Mouse (Mus musculus): ENCODE data around the gene Pold1.

Pold1 gene

GRCm38 (mm10) chr7:44553196-44553764, 4.6 kb upstream of the Pold1 start:
- in situ Hi-C loops (cut with MboI; ENCODE audit: low pct_unique_long_range_greater_than_20kb in 1 of 2, low sequenced_read_pairs in 2 of 2, unreplicated experiment in 1 of 2) = loop anchor here in 1 of 2 experiments (10.0 kb wide), 1 partner anchor 302 kb away; the partner anchor contains the start of gene Pnkp

- in situ Hi-C loops (cut with MboI; ENCODE audit: low pct_unique_long_range_greater_than_20kb in 1 of 2, low sequenced_read_pairs in 2 of 2, unreplicated experiment in 1 of 2) = loop anchor here in 1 of 2 experiments (10.0 kb wide), 1 partner anchor 302 kb away; the partner anchor contains the start of gene Pnkp
These were observed 3.7 kb upstream of the Pold1 start for GRCm38 (mm10) chr7:44552141-44552908.

GRCm38 (mm10) chr7:44551731-44552130, 3.1 kb upstream of the Pold1 start:
- in situ Hi-C loops (cut with MboI; ENCODE audit: low pct_unique_long_range_greater_than_20kb in 1 of 2, low sequenced_read_pairs in 2 of 2, unreplicated experiment in 1 of 2) = loop anchor here in 1 of 2 experiments (10.0 kb wide), 1 partner anchor 303 kb away; the partner anchor contains the start of gene Pnkp

DNA sequence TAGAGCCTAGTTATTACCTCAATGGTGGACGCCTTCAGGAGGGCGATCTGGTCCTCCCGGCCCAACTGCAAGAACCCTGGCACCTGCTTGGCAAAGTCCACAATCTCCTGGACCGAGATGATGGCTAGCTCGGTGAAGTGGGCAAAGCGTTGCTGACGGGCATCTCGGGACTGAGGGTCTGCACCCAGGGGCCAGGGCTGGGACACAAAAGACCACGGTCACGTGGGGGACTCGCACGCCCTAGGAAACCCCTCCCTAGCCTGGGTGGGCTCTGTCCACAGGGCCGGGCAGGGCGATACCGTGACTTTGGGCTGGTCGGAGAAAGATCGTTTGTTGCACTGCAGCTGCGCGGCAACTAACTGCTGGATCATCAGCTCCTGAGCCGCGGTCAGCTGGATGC, 2.7 kb upstream of the Pold1 start:
- in situ Hi-C loops (cut with MboI; ENCODE audit: low pct_unique_long_range_greater_than_20kb in 1 of 2, low sequenced_read_pairs in 2 of 2, unreplicated experiment in 1 of 2) = loop anchor here in 1 of 2 experiments (10.0 kb wide), 1 partner anchor 304 kb away; the partner anchor contains the start of gene Pnkp

DNA sequence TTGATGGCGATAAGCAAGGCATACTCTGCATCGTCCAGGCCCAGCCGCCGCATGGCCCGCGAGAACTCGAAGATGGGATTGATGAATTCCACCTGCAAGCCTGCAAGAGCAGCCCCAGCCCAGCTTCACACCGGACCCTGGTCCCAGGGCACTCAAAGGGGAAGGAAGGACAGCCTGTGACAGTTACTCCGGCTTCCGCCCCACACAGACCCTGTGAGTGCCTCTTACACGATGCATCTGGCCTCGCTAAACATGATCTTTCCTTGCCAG, 1.7 kb upstream of the Pold1 start:
- in situ Hi-C loops (cut with MboI; ENCODE audit: low pct_unique_long_range_greater_than_20kb in 1 of 2, low sequenced_read_pairs in 2 of 2, unreplicated experiment in 1 of 2) = loop anchor here in 1 of 2 experiments (10.0 kb wide), 1 partner anchor 304 kb away; the partner anchor contains the start of gene Pnkp

GRCm38 (mm10) chr7:44549621-44550408, 1.2 kb upstream of the Pold1 start:
- in situ Hi-C loops (cut with MboI; ENCODE audit: low pct_unique_long_range_greater_than_20kb in 1 of 2, low sequenced_read_pairs in 2 of 2, unreplicated experiment in 1 of 2) = loop anchor here in 1 of 2 experiments (10.0 kb wide), 1 partner anchor 305 kb away; the partner anchor contains the start of gene Pnkp

GRCm38 (mm10) chr7:44547725-44548124, 924 bp downstream of the Pold1 start:
- in situ Hi-C loops (cut with MboI; ENCODE audit: low pct_unique_long_range_greater_than_20kb in 1 of 2, low sequenced_read_pairs in 2 of 2, unreplicated experiment in 1 of 2) = no loop called here

GRCm38 (mm10) chr7:44547041-44547440, 1.6 kb downstream of the Pold1 start:
- in situ Hi-C loops (cut with MboI; ENCODE audit: low pct_unique_long_range_greater_than_20kb in 1 of 2, low sequenced_read_pairs in 2 of 2, unreplicated experiment in 1 of 2) = no loop called here

DNA sequence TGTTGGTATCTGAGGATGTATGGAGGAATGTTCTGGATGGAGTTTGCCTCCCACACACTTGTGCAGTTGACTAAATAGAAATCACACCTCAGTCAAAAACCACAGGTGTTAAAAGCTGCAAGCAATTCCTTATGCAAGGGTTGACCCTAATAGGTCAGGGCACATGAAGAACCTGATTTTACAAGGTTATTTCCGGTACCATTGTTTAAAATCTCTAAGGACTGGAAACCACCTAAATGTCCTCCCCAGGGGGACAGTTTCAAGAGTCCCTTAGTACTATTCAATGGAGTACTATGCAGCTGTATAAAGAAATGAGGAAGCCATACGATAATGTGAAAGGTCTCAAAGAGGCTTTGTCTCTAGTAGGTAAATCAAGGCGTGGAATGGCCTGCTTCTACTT, 2.4 kb downstream of the Pold1 start:
- in situ Hi-C loops (cut with MboI; ENCODE audit: low pct_unique_long_range_greater_than_20kb in 1 of 2, low sequenced_read_pairs in 2 of 2, unreplicated experiment in 1 of 2) = no loop called here

DNA sequence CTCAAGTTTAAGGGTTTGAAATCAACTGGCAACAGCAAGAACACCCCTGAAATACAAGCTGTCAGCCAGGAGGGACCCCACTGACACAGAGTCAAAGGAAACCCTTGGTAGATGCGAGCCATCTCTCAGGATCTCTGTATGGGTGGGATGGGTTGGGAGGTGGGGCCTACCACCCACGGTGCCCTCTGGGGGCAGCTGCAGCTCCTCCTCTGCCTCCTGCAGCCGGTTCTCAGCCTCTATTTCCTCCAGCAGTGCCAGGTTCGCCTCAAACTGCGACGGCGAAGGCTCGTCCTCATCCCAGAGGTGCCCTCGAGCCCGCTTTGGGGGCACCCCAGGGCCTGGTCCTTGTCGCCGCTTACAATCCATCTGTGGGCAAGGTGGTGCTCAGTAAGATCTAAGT, 5.6 kb downstream of the Pold1 start:
- in situ Hi-C loops (cut with MboI; ENCODE audit: low pct_unique_long_range_greater_than_20kb in 1 of 2, low sequenced_read_pairs in 2 of 2, unreplicated experiment in 1 of 2) = no loop called here

- in situ Hi-C loops (cut with MboI; ENCODE audit: low pct_unique_long_range_greater_than_20kb in 1 of 2, low sequenced_read_pairs in 2 of 2, unreplicated experiment in 1 of 2) = no loop called here
These were observed 6.1 kb downstream of the Pold1 start for GRCm38 (mm10) chr7:44542555-44542954.

DNA sequence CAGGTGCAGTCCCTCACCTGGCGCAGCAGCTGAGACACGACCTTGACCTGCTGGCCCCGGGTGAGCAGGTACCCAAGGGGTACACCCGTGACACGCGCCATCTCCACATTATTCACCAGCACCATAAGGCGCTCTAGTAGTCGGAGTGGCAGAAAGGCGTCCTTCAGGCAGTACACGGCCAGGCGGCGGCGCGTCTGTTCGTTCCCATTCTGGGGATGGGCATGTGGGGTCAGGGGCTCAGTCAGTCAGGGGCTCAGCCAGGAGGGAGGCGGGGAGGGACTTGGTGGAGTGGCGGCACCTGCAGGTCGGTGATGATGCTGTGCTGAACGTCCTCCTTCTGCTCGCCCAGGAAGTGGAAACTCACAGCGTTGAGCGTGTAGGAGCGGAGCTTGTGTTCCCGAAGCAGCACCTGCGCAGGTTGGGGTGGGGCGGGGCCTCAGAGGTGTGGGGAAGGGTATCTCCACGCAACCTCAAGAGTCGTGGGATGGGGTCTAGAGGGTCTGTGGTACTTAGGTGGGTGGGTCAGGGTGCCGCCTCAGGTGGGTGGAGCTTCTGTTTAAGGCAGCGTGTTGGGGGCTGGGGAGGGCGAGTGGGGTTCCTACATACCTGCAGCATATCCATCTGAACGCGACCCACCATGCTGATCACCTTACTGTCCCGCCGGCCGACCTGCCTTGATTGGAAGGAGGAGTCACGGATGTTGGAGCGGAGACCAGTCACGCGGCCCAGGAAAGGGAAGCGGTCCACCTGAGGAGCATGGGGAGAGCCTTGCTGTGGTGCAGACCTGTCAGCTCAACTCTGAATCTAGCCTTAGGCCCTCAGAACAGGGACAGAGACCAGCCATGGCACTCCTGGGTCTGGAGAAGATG, 9.7 kb downstream of the Pold1 start:
- in situ Hi-C loops (cut with MboI; ENCODE audit: low pct_unique_long_range_greater_than_20kb in 1 of 2, low sequenced_read_pairs in 2 of 2, unreplicated experiment in 1 of 2) = loop anchor here in 1 of 2 experiments (10.0 kb wide), 1 partner anchor 56 kb away; the partner anchor contains the start of gene Kcnc3

DNA sequence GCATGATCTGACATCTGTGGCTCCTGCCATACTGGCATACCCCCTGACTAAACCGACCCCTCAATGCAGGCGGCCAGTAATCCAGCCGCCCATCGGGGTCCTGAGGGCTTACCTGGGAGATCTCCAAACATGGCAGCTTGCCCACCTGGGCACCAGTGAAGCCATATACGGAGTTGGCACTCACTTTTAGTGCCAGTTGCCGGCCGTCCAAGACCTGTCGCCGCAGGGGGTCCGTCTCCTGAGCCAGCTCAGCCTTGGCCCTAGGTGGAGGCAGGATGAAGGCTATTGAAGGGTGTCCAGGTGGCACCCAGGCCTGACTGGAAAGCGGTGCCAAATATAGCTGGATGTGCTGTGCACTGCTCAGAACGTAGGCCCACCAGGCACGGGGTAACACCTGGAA, 11.2 kb downstream of the Pold1 start:
- in situ Hi-C loops (cut with MboI; ENCODE audit: low pct_unique_long_range_greater_than_20kb in 1 of 2, low sequenced_read_pairs in 2 of 2, unreplicated experiment in 1 of 2) = loop anchor here in 1 of 2 experiments (10.0 kb wide), 1 partner anchor 57 kb away; the partner anchor contains the start of gene Kcnc3

DNA sequence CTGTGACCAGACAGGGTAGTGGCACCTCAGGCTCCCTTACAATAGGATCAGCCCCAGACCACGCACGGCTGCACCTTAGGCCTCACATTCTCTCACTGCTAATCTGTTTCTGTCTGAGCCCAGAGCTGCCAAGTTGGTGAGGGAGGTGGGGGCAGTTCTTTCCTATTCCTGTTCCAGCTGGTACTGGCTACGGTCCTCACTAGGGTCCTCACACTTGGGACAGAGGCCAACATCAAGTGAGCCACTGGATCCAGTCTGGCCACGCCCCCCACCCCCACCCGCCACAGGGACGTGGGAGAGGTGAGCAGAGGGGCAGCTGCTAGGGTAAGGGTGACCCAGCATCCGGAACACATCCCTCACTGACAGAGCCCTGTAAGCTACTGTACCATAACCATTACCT, 11.6 kb downstream of the Pold1 start:
- in situ Hi-C loops (cut with MboI; ENCODE audit: low pct_unique_long_range_greater_than_20kb in 1 of 2, low sequenced_read_pairs in 2 of 2, unreplicated experiment in 1 of 2) = loop anchor here in 1 of 2 experiments (10.0 kb wide), 1 partner anchor 58 kb away; the partner anchor contains the start of gene Kcnc3

DNA sequence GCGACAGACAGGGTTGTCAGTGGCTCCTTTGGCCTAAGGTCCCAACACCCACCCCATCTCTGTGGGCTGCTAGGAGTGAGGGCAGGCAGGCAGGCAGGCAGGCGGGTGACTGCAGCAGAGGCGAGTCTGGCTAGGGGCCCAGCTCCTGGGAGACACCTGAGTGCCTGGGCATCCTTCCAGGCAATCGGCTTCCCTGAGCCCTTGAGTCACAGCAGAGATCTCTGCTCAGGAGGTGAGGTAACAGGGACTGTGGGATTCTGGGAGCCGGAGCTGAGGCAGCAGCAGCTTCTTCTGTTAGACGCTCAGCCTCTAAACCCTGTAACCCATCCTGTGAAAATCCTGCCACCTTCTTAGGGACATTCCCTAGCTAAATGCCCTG, 12.1 kb downstream of the Pold1 start:
- in situ Hi-C loops (cut with MboI; ENCODE audit: low pct_unique_long_range_greater_than_20kb in 1 of 2, low sequenced_read_pairs in 2 of 2, unreplicated experiment in 1 of 2) = loop anchor here in 1 of 2 experiments (10.0 kb wide), 1 partner anchor 58 kb away; the partner anchor contains the start of gene Kcnc3

- in situ Hi-C loops (cut with MboI; ENCODE audit: low pct_unique_long_range_greater_than_20kb in 1 of 2, low sequenced_read_pairs in 2 of 2, unreplicated experiment in 1 of 2) = loop anchor here in 1 of 2 experiments (10.0 kb wide), 1 partner anchor 59 kb away; the partner anchor contains the start of gene Kcnc3
These were observed 12.7 kb downstream of the Pold1 start for GRCm38 (mm10) chr7:44535657-44536589.
